Mouse (Mus musculus) brain, embryonic 14.5 days (tissue): ENCODE data around the gene Xylt1.

Experiments
- CTCF ChIP-seq: fragments of 200-500 bp; IDR thresholded peaks from 2 replicates; pipeline ENCODE4 v1.5.1; 2012; ENCODE audit warnings: inconsistent platforms, mild to moderate bottlenecking, moderate library complexity, borderline replicate concordance; ENCODE audit not compliant: insufficient read depth, insufficient read length; ENCODE audit errors: extremely low read depth
- POLR2A ChIP-seq: fragments of 200-500 bp; IDR thresholded peaks from 2 replicates; pipeline ENCODE4 v1.6.1; 2012; ENCODE audit warnings: mild to moderate bottlenecking, inconsistent platforms, borderline replicate concordance; ENCODE audit not compliant: poor library complexity, insufficient read depth, insufficient read length, severe bottlenecking; ENCODE audit errors: extremely low read depth

GRCm38 (mm10) chr7:117540413-117540812, 159.6 kb downstream of the Xylt1 start:
- no peak for TF ChIP-seq POLR2A
- TF ChIP-seq CTCF, result no peak
